Mouse (Mus musculus) embryonic fibroblast, embryonic 13.5 days (primary cell): ENCODE measurements at regions not wholly inside any gene's neighbourhood (a gene's known extent, or its start where the extent isn't known, plus 50 kb on each side); places are given as distances from the start of the nearest gene placed in this dataset.

Source experiments
- CTCF ChIP-seq: IDR thresholded peaks from 2 replicates; pipeline ENCODE4 v1.5.1; 2011; ENCODE audit warnings: mild to moderate bottlenecking, control low read depth, low read length, moderate library complexity, borderline replicate concordance; ENCODE audit not compliant: insufficient read depth
- POLR2A ChIP-seq: IDR thresholded peaks from 2 replicates; pipeline ENCODE4 v1.6.1; 2011; ENCODE audit warnings: low read depth, mild to moderate bottlenecking, control low read depth, low read length, moderate library complexity

DNA sequence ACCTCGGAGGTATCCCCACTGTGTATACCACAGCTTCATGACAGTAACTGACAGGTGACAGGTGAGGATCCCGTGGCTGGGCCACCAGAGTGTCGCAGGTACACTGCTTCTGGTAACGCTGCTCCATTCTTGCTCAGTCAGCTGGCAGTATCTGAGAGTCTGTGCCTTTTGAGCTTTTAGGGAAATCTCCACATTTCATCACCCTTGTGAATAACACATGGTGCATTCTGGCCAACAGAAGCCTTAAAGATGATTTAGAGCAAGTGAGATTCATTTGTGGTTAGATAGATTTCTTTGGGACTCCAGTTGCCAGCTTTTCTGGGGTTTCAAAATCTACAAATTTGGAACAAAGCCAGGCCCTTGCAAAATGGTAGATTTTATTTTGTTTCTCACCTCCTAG, 66.8 kb upstream of the Gm10181 start:
- TF ChIP-seq CTCF (no peak), POLR2A (no peak)
